Comparison of ENCODE assay signal across 9 mouse cellular contexts in the genomic region with DNA sequence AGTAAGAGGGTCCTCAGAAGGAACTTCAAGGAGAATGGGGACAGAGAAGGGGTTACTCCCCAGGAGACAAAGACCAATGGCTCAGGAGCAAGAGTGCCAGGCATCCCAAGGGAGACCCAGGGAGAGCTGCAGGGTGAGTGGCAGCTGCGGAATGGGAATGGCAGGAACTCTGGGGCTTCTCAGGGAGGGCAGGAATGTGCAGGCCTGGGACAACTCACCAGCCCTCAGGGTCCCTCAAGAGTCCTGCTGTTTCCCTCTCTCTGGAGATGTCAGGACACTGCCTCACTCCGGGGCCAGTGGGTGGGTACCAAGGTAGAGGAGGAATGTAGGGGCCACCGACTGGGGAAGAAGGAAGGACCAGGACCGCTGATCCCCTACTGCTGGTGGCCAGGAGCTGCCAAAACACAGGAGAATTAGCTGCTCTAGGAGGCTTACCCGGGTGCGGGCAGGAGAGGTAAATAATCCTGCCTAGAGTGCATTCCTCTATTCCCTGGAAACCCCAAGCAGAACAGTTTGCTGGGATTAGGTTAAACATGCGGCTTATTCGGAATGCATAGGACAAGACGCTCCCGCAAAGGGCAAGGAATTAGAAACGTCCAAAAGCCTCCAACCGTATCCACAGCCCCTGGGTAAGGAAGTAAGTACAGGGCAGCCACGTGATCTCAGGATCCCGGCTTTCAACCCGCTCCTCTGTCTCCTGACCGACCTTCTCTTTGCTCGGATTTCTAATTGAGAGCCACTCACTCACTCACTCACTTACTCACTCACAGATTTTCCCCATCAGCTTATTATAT. TPM values are rescaled to one million over a fixed set of nuclear protein-coding genes. Genes with fewer than 3 reads are reported as not detected.
DNase-seq lines count a peak whose midpoint lies in the region; ATAC-seq and TF ChIP-seq lines count a peak whose summit lies in the region.
"Had no signal": no experiment of that assay in that cellular context is flagged by ENCODE, and none has a peak within 500 bp of the region (broad histone marks: within the 10 kb centered on the region; RNA-seq: fewer than 3 reads in every experiment).

No protein-coding gene starts in this region.

- ATAC-seq in lung, embryonic 14.5 days (ENCODE audit: insufficient read depth) = peak; percentile 29; the same call in 1 of the 2 replicates
- ATAC-seq in stomach, embryonic 14.5 days (ENCODE audit: insufficient number of reproducible peaks, insufficient read depth, low FRiP score, low read depth) = no peak

- H3K9ac ChIP-seq in lung, embryonic 14.5 days = no peak overlapping the region
- no peak overlapping the region for H3K9ac ChIP-seq in stomach, embryonic 14.5 days (replicated peaks; ENCODE audit: low read depth, low read length)

- H3K4me2 ChIP-seq in lung, embryonic 14.5 days = peak overlapping the region; percentile 46
- H3K4me2 ChIP-seq in stomach, embryonic 14.5 days (replicated peaks; ENCODE audit: low read depth, low read length) = peak overlapping the region; percentile 7

- no peaks in the 10 kb centered on the region for H3K9me3 ChIP-seq in lung, embryonic 14.5 days (ENCODE audit: low read depth, low read length)
- no peaks in the 10 kb centered on the region for H3K9me3 ChIP-seq in hindbrain, embryonic 10.5 days
- no peaks in the 10 kb centered on the region for H3K9me3 ChIP-seq in limb, embryonic 10.5 days (replicated peaks)
- H3K9me3 ChIP-seq in stomach, embryonic 14.5 days (ENCODE audit: control insufficient read depth, low read depth, low read length) = no peaks in the 10 kb centered on the region

- H3K27me3 ChIP-seq in lung, embryonic 14.5 days (ENCODE audit: insufficient read depth, low read length) = no peaks in the 10 kb centered on the region
- H3K27me3 ChIP-seq in hindbrain, embryonic 10.5 days (ENCODE audit: insufficient read depth, poor library complexity, severe bottlenecking) = peaks cover 20% of the 10 kb centered on the region; the same call in 1 of the 2 replicates
- no peaks in the 10 kb centered on the region for H3K27me3 ChIP-seq in limb, embryonic 10.5 days (ENCODE audit: low read depth, poor library complexity, severe bottlenecking)
- H3K27me3 ChIP-seq in stomach, embryonic 14.5 days (ENCODE audit: control insufficient read depth, insufficient read depth, low read length) = no peaks in the 10 kb centered on the region

- no peak overlapping the region for H3K27ac ChIP-seq in lung, embryonic 14.5 days (ENCODE audit: low read depth)
- H3K27ac ChIP-seq in hindbrain, embryonic 10.5 days = 0 out of 2 replicates have a peak overlapping the region, but pooled peaks have one; percentile 30
- peak overlapping the region; percentile 68 for H3K27ac ChIP-seq in limb, embryonic 10.5 days
- no peak overlapping the region for H3K27ac ChIP-seq in stomach, embryonic 14.5 days (ENCODE audit: low read length)

- H3K4me3 ChIP-seq in lung, embryonic 14.5 days (ENCODE audit: low read depth, low read length) = no peak overlapping the region
- H3K4me3 ChIP-seq in hindbrain, embryonic 10.5 days = peak overlapping the region; percentile 14
- H3K4me3 ChIP-seq in limb, embryonic 10.5 days = peak overlapping the region; percentile 26
- no peak overlapping the region for H3K4me3 ChIP-seq in stomach, embryonic 14.5 days (ENCODE audit: low read depth, low read length)
- H3K4me3 ChIP-seq: myocyte had no signal

- no peaks in the 10 kb centered on the region; the same call in 1 of the 2 replicates for H3K4me1 ChIP-seq in lung, embryonic 14.5 days (ENCODE audit: insufficient read depth)
- H3K4me1 ChIP-seq in hindbrain, embryonic 10.5 days (replicated peaks) = peaks cover 33% of the 10 kb centered on the region
- peaks cover 51% of the 10 kb centered on the region for H3K4me1 ChIP-seq in limb, embryonic 10.5 days
- 0 out of 2 replicates have a peak, but pooled peaks cover 2% of the 10 kb centered on the region for H3K4me1 ChIP-seq in stomach, embryonic 14.5 days (ENCODE audit: control insufficient read depth, insufficient read depth, low read length)

- 10% methylated on average over 17 of the region's 17 CpGs for WGBS in lung, embryonic 14.5 days
- WGBS in hindbrain, embryonic 10.5 days = 10% methylated on average over 17 of the region's 17 CpGs
- WGBS in limb, embryonic 10.5 days = 9% methylated on average over 17 of the region's 17 CpGs
- 5% methylated on average over 17 of the region's 17 CpGs for WGBS in stomach, embryonic 14.5 days

- peak; percentile 50 for DNase-seq in lung, embryonic 14.5 days
- DNase-seq in lung, adult 18-20 months = no peak
- peak; percentile 31 for DNase-seq in hindbrain, embryonic 10.5 days (ENCODE audit: low spot score)
- peak; percentile 55 for DNase-seq in limb, embryonic 10.5 days (ENCODE audit: low spot score)
- DNase-seq in urinary bladder, postnatal 4 days (ENCODE audit: low spot score in 2 of 2) = no peak
- no peak for DNase-seq in cerebellum, adult 8-10 months
- no peak for DNase-seq in gastrocnemius, adult 8-10 months (ENCODE audit: low spot score in 2 of 2)

- no peaks in the 10 kb centered on the region for H3K36me3 ChIP-seq in lung, embryonic 14.5 days (ENCODE audit: insufficient read depth)
- H3K36me3 ChIP-seq in hindbrain, embryonic 10.5 days = no peaks in the 10 kb centered on the region
- H3K36me3 ChIP-seq in limb, embryonic 10.5 days = no peaks in the 10 kb centered on the region
- H3K36me3 ChIP-seq in stomach, embryonic 14.5 days (ENCODE audit: control insufficient read depth, insufficient read depth, low read length) = no peaks in the 10 kb centered on the region

- no peak for TF ChIP-seq CTCF in lung, embryonic 14.5 days (IDR thresholded peaks at IDR 0.05; ENCODE audit: low read depth)

RNA-seq across cellular contexts. Expression of gene Basp1, which starts 32.0 kb away (rescaled TPM):
- polyA plus RNA-seq in lung, embryonic 14.5 days (2014; fragmentation: Nextera tagmentation; extraction: Ambion mirVana) = 34.5 and 37.8 TPM in 2 replicates
- 48.6 and 77.4 TPM in 2 replicates for polyA plus RNA-seq in hindbrain, embryonic 10.5 days (2016; fragmentation: Nextera tagmentation; extraction: Ambion mirVana)
- polyA plus RNA-seq in limb, embryonic 10.5 days (2016; fragmentation: Nextera tagmentation; extraction: Ambion mirVana) = 41.1 and 43.1 TPM in 2 replicates
- polyA plus RNA-seq in stomach, embryonic 14.5 days (2014; fragmentation: Nextera tagmentation; extraction: Ambion mirVana) = 28.6 and 29.3 TPM in 2 replicates
- 1 to 10 TPM in 1 of 4 experiments, under 1 TPM in 3; 0.34 to 1.5 (median 0.75) TPM for total RNA-seq in gastrocnemius, adult 8-10 months (2022)

Comparison
In these comparisons a context has a peak if more than half of its experiments do, and no peak if none do; other contexts are left out.
1. DNase-seq: peak in lung, embryonic 14.5 days (single experiment), hindbrain, embryonic 10.5 days (single experiment) and limb, embryonic 10.5 days (single experiment); none in lung, adult 18-20 months (0 of 2), urinary bladder, postnatal 4 days (0 of 2), cerebellum, adult 8-10 months (single experiment) and gastrocnemius, adult 8-10 months (0 of 2).
2. H3K27ac ChIP-seq: peak in hindbrain, embryonic 10.5 days (single experiment) and limb, embryonic 10.5 days (single experiment); none in lung, embryonic 14.5 days (single experiment) and stomach, embryonic 14.5 days (single experiment).
3. H3K4me3 ChIP-seq: peak in hindbrain, embryonic 10.5 days (single experiment) and limb, embryonic 10.5 days (single experiment); none in lung, embryonic 14.5 days (single experiment) and stomach, embryonic 14.5 days (single experiment).